Mouse (Mus musculus): ENCODE results near the gene Vamp4.

The Vamp4 gene

DNA sequence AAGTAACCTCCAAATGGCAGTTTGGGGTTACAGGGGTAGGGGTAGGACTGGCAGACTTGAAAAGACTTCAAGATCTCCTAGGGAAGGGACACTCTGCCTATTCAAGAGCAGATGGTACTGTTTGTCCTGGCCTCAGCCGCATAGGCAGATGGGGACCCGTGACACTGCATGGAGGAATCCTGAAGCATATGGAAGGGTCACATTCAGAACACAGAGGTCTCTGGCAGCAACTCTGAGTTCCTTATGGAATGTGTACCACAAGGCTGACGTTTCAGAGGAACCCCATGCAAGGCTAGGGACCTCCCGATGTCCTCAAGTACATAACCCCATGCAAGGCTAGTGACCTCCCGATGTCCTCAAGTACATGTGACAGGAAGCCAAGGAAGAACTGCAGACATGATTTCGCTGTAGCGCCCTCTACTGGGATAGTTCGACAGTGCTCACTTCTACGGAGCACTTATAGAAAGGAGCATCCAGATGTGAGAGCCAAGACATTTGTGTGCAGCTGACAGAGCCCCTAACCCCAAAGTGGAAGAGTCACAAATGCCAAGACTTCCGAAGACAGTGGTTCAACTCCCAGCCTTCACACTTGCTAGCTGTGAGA is 75.9 kb downstream of the Vamp4 start:
- DNase-seq (ENCODE audit: low read depth, low spot score), result peak; percentile 6

DNA sequence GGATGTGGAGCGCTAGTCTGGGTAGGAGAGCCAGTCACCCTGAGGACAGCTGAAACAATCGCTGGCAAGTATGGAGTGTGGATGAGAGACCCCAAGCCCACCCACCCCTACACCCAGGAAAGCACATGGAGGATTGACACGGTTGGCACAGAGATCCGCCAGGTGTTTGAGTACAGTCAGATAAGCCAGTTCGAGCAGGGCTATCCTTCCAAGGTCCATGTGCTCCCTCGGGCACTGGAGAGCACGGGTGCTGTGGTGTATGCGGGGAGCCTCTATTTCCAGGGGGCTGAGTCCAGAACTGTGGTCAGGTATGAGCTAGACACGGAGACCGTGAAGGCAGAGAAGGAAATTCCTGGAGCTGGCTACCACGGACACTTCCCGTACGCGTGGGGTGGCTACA is 78.1 kb downstream of the Vamp4 start:
- no peak for DNase-seq (ENCODE audit: low read depth, low spot score)

Measured in c-Kit-negative CD71-positive TER-119-positive erythroid progenitor cells, embryonic 14.5 days (primary cell).